Mouse (Mus musculus): ENCODE measurements around the gene Bcl11a.
"Not testable (repeated sequence)": the region's sequence is repeated elsewhere in the genome, so short reads cannot be mapped to it uniquely, and the experiment has no call there.

Bcl11a gene

DNA sequence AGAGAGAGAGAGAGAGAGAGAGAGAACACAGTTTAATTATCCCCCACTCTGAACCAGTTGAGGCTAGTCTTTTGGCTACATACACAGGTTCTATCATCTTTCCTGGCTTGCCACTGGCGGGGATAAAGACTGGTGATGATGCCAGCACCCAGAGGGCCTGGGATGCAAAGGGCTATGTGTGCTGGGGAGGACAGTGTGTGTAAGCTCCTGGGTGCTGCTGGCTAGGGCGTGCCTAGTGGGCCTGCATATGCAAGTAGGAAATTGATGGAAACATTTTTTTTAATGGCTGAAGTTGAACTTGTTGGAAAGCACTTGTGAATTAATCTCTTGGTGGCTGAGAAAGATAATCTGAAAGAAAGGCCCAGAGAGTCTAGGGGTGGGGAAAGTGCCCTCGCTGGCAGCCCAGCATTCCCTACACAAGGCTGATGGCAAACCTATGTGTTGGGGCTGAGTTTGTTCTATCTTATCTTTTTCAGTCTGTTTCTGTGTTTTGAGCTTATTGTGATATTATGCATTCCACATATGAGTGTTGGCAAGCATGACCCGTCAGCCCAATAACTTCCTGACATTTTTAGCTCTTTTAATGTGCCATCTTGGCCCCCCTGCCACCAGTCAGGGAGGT lies 22.7 kb downstream of the Bcl11a start:
- DNase-seq (ENCODE audit: low spot score), result no peak

DNA sequence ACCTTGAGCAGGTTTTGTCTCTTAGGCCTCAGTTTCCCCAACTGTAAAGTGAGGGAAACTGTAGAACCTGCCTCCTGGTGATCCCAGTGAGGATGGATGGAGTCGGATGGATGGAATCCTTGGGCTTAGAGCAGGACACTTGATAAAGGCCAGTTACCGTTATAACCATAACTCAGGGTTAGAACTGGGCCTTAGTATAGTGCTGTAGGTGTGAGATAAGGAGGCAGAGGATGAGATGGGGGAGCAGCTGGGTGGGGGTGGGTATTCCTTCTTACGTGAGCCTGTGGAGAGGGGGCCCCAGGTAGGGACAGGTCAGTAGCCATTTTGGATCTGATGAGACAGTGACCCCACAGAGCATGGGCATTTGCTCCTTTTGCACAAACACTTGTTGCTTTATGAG lies 23.8 kb downstream of the Bcl11a start:
- no peak for DNase-seq (ENCODE audit: low spot score)

DNA sequence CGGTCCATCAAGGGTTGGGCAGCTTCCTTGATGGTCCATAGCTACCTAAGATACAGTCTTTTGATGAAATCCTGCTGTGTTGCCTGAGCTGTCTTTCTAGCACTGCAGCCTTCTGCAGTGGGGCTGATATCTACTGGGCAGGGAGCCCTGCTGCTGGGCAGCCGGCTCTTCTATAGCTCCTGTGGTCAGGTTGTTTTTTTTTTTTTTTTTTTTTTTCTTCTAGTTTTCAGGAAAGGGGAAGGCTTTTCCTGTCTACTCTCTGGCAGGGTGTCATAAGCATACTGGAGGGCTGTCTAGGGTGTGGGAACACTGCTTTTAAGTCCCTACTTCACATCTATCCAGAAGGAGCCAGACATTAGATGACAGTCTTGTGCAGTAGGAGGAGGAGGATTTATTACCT lies 24.5 kb downstream of the Bcl11a start:
- DNase-seq (ENCODE audit: low spot score), result no peak

DNA sequence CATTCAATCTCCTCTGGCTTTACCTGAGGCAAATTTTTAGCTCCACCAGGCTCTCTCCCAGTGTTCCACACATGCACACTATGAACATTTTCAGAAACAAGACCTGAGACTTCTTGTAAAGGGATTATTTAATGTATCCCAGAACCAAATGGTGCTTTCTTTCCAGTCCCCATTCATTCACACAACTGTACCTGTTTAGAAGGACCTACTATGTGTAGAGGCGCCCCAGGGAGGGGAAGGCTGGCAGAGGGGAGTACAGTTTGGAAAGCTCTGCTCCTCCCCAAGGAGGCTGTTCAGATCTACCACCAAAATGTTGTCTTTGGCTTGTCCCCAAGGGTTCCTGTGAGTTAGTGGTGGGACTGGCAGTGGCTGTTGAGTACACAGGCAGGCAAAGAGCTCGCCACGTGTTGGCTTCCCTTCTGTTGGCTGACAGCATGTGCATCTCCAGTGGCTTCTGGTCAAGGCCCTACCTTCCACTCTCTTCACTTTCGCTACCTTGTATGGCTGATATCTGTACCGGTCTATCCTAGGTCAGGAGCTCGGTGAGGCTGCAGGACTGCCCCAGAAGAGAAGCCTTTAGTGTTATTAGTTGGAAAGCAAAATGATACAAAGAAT lies 25.4 kb downstream of the Bcl11a start:
- DNase-seq (ENCODE audit: low spot score), result no peak

DNA sequence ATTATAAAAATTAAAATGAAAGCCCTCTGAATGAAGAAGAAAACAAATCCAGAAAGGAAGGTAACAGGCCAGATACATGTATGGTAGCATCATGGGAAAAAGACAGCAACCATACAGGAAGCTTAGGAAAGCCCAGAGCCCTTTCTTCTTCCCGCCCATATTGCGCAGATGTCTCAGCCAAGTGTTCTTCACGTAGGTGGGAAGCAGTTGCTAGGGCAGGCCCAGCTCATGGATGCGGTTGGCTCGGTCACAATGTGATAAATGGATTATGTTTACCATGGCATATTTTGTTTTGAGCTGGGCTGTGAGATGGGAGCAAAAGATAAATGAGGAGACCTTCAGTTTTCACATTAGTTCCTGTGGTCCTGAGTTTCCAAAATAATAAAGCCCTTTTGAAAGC lies 29.6 kb downstream of the Bcl11a start:
- no peak for DNase-seq (ENCODE audit: low spot score)

DNA sequence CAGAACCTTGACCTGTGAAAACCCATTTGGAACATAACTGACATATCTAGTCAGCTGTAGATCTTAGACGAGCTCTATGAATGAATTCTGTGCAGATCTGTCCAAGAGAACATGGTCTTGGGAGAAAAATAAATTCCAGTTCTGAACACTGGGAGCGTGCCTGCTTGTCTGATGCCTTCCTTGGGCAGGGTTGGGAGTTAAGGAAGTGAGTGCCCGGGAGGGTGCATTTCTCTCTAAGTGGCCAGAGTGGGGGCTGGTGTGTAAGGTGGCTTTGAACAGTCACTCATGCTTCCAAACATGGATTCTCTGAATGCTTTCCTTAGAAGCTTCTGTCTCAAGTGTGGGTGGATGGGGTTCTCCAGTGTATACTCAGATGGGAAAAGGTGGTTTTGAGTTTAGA lies 31.1 kb downstream of the Bcl11a start:
- no peak for DNase-seq (ENCODE audit: low spot score)

DNA sequence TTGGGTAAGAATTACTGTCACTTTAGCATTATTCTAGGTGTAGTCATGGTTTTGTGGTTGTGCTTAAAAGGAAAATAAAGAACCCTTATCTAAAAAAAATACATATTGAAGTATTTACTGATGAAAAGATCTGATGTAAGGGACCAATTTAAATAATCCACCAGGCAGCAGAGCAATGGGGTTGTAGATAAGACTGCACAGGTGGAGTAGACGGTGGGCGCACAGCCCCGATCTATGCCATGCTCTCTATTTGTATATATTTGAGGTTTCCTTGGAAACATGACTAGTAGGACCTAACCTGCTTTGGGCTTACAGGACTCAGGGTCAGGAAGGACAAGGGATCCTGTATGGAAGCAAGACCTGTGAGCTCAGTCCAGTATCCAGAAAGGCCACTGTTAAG lies 31.5 kb downstream of the Bcl11a start:
- no peak for DNase-seq (ENCODE audit: low spot score)

DNA sequence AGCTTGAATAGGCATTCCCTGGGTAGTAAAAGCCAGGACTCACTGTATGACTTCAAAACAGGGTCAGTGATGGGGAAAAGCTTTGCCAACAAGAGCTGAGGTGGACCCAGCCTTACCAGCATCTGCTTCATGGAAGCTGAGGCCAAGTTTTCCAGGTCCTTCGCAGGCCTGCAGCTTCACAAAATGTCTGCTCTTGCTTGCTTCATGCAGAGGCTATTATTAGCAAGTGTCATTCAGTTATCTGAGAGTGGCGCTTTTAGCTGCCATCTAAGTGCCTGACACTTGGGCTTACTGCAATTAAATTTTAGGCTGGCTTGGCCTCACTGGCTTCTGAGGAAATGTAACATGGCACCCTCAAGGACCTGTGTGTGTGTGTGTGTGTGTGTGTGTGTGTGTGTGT lies 32.3 kb downstream of the Bcl11a start:
- no peak for DNase-seq (ENCODE audit: low spot score)

DNA sequence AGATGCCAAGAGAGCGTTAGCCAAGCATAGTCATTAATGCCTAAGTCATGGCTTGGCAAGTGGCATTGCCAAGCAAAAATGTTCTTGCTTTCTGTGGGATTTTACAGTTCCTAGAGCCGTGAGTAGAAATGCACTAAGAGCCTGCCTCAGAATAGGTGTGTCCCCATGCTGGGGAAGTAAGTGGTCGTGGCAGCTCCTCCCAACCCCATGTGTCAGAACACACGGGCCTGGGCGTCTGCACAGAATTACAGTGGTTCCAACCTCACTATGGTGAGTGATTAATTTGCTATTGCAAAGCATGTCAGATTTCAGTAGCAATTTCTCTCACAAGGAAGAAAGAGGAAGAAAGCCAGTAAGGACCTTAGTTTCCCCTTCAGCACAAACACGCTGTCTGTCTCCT lies 33.9 kb downstream of the Bcl11a start:
- DNase-seq (ENCODE audit: low spot score), result no peak

DNA sequence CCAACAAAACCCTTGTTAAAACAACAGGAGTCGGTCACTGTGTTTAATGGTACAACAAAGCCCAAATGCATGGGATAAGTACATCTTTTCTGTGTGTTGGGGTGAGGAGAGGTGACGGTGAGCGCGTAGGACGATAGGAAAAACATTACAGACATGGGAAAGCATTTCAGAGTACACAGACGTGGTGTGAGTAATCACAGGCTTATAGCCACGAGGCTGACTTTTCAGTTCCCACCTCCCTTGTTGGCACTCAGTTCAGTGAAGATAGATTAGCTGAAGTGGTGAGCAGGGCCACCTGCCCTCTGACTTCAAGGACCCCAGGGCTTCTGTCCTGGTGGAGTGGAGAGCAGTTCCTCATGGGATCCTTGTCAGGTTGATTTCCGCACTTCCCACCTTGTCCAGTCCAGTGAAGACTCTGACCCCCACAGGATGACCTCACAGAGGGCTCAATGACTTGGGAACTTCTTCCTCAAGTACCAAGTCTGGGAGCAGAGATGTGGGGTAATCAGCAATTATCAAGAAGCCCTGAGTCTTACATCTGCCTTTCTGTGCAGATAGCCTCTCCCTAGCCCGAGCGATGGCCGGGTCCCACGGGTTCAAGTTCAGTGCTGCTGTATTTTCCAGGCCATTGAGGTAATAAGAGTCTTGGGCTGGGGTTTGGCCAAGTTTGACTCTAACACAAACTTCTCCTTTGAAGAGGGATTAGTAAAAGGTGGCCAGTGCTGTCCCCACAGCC lies 37.3 kb downstream of the Bcl11a start:
- no peak for DNase-seq (ENCODE audit: low spot score)

DNA sequence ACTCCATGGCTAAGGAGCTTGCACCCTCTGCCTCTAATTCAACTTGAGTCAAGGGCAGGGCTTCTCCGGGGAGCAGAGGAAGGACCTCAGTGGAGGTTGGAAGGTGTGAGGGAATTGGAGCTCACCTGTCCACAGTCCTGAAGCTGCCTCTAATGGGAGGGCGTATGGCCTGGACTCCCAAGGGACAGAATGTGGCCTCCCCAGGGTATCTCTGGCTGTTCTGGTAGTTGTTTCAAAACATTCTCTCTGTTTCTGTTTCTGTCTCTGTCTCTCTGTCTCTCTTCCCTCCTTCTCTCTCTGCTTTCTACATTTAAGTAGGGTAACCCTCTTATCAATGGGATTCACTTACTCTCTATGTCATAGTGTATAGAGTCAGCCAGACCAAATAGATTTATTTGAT lies 38.2 kb downstream of the Bcl11a start:
- DNase-seq (ENCODE audit: low spot score), result no peak

DNA sequence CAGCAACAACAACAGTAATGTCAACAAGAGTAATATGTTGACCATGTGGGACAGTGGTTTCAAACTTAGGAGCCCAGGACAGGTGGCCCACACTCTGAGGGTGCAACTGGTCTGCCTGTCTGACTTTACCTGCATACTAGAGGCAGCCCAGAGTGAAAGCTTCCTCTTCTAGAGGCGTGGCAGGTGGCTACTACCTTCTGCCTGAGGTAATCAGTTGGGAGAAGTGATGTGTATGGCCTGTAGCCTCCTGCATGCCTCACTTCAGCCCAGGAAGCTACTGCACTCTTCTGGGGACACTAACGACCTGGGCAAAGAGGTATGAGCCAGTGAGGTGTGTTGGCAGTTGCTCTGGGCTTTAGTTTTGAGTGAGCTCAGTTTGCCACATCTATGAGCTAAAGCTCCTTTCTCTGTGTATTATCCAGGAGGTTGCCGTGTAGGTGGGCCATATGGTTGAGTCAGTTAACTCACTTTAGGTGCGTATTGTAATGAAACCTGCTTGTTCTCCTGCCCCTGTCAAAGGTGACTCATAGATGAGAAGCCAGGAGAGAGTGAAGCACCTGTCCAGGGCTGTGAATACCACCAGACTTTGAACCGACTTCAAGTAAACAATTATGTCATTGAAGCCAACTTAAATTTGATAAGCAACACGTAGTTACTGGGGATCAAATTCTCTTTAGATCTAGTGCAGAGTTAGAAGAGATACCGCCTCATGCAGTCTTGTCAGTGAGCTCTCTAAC lies 38.9 kb downstream of the Bcl11a start:
- DNase-seq (ENCODE audit: low spot score), result no peak

DNA sequence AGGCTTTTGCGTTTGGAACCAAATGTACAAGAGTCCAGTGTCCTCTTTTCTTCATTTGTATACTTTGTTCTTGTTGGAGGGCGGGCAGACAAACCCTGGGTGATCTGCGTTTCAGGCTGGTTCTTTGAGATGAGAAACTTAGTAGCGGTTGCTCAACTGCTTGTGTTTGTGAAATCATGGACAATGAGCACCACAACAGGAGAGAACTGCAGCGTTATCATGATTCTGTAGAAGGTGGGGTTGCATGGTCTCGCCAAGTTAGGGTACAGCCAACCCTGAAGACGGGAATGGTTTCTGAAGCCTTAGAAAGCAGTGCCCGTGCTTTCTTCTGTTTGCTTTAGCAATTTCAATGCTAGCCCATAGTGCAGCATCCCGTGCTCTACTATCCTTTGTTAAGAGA lies 43.3 kb downstream of the Bcl11a start:
- no peak for DNase-seq (ENCODE audit: low spot score)

DNA sequence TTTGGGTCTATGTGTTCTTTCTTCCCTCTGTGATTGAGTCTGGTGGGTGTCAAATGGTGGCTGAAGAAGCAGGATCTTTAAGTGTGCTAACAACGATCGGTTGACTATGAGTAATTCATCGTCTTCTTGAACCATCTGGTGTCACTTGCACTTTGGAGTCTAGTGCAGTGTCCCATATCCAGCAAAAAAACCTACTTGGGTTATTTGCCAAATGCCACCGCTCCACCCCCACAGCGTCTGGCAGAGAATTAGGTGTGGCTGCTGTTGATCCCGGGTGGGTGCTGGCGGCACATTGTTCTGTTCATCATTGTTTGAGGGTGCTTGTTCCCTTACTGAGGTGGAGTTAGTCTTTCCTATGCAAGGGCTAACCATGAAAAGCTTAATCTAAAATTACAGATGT lies 45.0 kb downstream of the Bcl11a start:
- DNase-seq (ENCODE audit: low spot score), result no peak

DNA sequence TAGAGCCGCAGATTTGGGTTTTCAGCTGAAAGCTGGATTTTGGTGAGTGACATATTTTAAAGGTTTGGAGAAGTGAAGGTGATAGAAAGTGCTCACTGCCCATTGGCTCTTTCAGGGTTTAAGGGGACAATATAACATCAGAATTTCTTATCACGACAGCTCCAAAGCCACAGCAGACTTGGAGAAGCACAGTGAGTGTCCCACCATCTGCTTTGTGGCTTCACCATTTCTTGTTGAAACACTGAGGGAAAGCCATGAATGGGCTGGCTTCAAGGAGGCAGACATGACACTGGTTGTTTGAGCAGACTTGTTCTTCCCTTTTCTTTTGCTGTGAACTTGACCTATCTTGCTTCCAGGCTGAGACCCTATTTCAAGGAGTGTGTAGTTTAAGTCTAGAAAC lies 46.1 kb downstream of the Bcl11a start:
- no peak for DNase-seq (ENCODE audit: low spot score)

DNA sequence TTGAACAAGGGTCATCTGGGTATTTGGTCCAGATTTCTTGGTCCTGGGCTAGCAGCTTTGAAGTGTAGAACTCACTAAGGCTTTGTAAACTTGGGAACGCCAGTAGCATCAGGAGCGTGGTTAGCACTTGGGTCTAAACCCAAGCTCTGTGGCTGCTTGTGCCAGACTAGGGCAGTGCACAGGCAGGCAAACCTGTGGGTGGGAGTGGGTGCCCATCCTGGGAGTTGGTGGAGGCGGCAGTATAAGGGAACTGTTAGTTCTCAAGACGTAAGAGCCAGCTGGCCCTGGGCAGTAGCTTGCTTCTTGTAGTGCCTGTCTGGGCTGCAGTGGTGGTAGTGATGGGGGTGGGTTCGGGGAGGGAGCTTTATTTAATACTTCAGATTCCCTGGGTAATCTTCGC lies 47.2 kb downstream of the Bcl11a start:
- no peak for DNase-seq (ENCODE audit: low spot score)

DNA sequence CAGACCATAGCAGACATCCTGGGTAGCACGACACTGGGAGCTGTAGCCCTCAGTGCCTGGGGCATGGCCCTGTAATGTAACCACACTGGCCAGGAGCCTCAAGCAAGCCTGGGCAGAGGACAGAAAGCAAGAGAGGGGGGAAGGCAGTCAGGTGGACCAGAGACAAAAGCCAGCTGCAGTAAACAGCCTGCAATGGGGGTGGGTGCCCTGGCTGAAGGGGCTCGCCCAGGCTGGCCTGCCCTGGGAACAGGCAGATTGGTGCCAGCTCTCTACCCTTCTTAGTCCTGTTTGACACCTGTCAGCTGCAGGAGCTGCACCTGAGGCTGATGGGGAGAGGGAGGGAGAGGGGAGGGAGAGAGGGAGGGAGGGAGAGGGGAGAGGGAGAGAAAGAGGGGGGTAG lies 50.1 kb downstream of the Bcl11a start:
- DNase-seq (ENCODE audit: low spot score), result no peak

DNA sequence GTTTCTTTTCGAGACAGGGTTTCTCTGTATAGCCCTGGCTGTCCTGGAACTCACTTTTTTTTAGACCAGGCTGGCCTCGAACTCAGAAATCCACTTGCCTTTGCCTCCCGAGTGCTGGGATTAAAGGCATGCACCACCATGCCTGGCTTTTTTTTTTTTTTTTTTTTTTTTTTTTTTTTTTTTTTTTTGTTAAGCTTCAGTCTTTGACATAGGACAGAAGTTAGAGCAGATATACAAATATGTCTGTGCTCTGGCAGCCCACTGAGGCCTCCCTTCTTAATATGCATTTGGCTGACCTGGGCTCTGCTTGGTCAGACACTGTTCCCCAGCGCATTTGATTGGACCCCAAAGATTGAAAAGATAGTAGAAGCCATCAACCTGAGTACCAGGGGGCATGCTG lies 51.0 kb downstream of the Bcl11a start:
- not testable (repeated sequence) for DNase-seq (ENCODE audit: low spot score)

DNA sequence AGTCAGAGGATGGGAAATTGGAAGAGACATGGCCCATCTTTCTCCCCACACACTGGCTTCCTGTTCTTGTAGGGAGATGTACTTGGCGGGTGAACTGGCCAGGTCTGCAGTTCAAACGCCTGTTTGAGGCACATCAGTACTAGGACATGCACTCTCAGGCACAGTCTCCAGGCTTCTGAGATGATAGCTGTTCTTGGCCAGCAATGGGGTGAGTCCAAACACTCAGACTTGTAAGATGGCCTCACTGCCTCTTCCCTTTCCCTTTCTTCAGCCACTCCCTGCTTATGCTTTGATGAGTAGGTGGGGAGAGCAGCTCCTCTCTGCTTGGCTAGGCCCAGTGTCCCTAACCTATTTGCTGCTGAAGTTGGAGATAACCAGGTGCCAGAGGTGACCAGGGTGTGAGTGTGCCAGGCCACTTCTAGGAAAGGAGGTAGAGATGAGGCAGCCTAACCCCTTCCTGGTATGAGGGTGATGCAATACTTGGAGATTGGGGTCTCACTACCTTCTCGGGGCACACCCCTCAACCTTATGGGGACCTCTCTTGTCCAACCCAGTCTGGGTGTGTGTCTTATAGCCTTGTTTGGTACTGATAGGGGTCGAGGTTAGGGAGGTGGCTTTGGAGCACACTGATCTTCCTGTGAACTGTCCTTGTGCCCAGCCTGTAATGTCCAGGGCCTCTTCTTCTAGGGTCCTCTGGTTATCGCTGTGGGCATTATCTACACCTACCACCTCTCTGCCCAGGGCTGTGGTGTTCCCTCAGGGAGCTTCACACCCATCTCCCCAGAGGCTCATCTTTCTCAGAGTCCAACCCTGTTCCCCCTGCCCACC lies 51.7 kb downstream of the Bcl11a start:
- DNase-seq (ENCODE audit: low spot score), result no peak

DNA sequence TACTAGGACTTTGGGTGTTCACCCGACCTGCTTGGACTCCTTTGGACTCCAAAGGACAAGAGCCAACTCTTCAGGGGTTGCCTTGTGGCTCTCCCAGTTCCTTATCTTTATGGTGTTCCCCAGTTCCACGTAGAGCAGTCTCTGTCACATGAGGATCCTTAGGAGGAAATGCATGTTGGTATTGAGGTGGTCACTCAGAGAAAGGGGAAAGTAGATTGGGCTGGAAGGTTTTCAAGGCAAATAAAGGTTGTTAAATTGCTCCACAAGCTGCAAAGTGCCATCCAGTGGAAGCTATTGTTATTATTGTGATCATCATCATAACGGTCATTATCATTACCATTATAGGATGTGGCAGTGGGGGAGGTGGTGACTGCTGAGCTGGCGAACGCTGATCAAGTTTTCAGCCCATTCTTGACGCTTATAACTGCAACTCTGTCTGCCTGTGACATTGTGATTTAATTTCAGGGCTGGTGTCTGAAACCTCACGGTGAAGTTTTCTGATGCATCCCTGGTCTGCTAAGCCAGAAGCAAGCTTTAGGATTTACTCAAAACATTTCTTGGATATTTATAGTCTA lies 52.4 kb downstream of the Bcl11a start:
- DNase-seq (ENCODE audit: low spot score), result no peak

DNA sequence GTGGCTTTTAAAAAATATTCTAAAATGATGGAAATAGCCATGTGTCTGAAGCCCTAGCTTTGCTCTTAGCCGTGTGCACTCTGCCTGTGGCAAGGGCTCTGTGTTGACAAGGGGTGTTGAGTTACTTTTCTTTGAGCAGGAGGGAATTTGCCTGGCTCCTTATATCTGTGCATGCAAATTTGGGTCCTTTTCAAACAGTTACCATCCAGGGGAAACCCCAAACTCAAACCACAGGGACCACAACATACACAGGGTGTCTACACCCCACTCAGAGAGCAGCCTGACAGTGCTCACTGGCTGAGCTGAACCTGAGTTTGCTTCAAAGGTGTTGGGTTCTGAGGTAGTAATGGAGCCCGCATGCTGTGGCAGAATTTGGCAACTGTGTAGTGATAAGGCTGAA lies 54.0 kb downstream of the Bcl11a start:
- DNase-seq (ENCODE audit: low spot score), result peak; percentile 23

DNA sequence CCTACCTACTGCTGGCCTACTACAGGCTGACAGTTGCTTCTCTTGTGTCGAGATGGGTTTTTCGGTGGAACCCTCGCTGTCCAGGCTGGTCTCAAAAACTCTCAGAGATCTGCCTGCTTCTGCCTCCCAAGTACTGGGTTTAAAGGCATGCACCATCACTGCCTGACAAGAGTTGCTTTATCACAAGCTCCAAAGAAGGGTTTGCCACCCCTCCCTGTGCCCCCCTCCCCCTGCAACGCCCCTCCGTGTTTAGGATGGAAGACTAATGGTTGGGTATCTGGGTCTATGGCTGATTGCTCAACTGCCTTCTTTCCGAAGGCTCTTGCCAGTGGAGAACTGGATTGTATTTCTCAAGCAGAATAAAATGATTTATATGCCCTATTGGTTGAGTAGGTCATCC lies 54.5 kb downstream of the Bcl11a start:
- no peak for DNase-seq (ENCODE audit: low spot score)
